Mouse (Mus musculus) midbrain, embryonic 12.5 days (tissue): ENCODE data around the gene Crebbp. TPM values are rescaled to one million over a fixed set of nuclear protein-coding genes. Genes with fewer than 3 reads are reported as not detected.
"Not testable (repeated sequence)": the region's sequence is repeated elsewhere in the genome, so short reads cannot be mapped to it uniquely, and the experiment has no call there.

ENCODE experiments used
- ATAC-seq: fragments of 200-750 bp; cut with Nextera tagmentation; 2 replicates; pipeline ENCODE4 v1.8.0; 2017; ENCODE audit warnings: low read depth, moderate TSS enrichment, moderate library complexity; ENCODE audit not compliant: low FRiP score
- H3K27ac ChIP-seq: fragments of 300-500 bp; sonication (generic); replicated peaks from 2 replicates; pipeline ENCODE4 v1.5.1; 2016; ENCODE audit warnings: mild to moderate bottlenecking
- H3K27me3 ChIP-seq: fragments of 300-500 bp; sonication (generic); 2 replicates; pipeline ENCODE4 v1.6.1; 2016; ENCODE audit warnings: mild to moderate bottlenecking
- H3K36me3 ChIP-seq: fragments of 300-500 bp; sonication (generic); 2 replicates; pipeline ENCODE4 v1.6.1; 2016
- H3K4me1 ChIP-seq: fragments of 300-500 bp; sonication (generic); 2 replicates; pipeline ENCODE4 v1.6.1; 2016
- H3K4me2 ChIP-seq: fragments of 300-500 bp; sonication (generic); replicated peaks from 2 replicates; pipeline ENCODE4 v1.6.1; 2016; ENCODE audit warnings: mild to moderate bottlenecking, moderate library complexity
- H3K4me3 ChIP-seq: fragments of 300-500 bp; sonication (generic); 2 replicates; pipeline ENCODE4 v1.5.1; 2016; ENCODE audit warnings: mild to moderate bottlenecking
- H3K9ac ChIP-seq: fragments of 300-500 bp; sonication (generic); replicated peaks from 2 replicates; pipeline ENCODE4 v1.6.1; 2016; ENCODE audit warnings: mild to moderate bottlenecking, moderate library complexity
- H3K9me3 ChIP-seq: fragments of 300-500 bp; sonication (generic); 2 replicates; pipeline ENCODE4 v1.6.1; 2016; ENCODE audit warnings: mild to moderate bottlenecking
- WGBS: fragments of 180-500 bp; shearing (Covaris S2); methylation state at CpG from one replicate; pipeline ENCODE4 v1.1.7; 2016; 5-methylcytosine and 5-hydroxymethylcytosine counted together
- polyA plus RNA-seq: library from polyadenylated mRNA; unstranded; fragments of >200 nt; fragmentation: Nextera tagmentation; extraction: Ambion mirVana; gene quantifications from 2 replicates; pipeline ENCODE4 v1.2.1, GENCODE M21; 2016

Crebbp gene
- 39.9 and 41.3 TPM in 2 replicates for polyA plus RNA-seq

- Histone ChIP-seq H3K27ac (peak within 1 kb of the TSS; percentile 96), H3K4me3 (peak within 1 kb of the TSS; percentile 89), H3K4me2 (peak within 1 kb of the TSS; percentile 82), H3K36me3 (no peaks in the 10 kb centered on the region), H3K9ac (peak within 1 kb of the TSS; percentile 92), H3K9me3 (no peaks in the 10 kb centered on the region), H3K27me3 (peaks cover 15% of the 10 kb centered on the region), H3K4me1 (peaks cover 22% of the 10 kb centered on the region)
- ATAC-seq = peak; percentile 91
- under 1% methylated on average over 52 of the region's 92 CpGs for WGBS
These were observed at the start of gene Crebbp for GRCm38 (mm10) chr16:4213799-4214551. Crebbp (minus strand) TSS chr16:4213997.

- Histone ChIP-seq H3K36me3 (no peaks in the 10 kb centered on the region), H3K9me3 (no peaks in the 10 kb centered on the region), H3K4me1 (peaks cover 8% of the 10 kb centered on the region), H3K27ac (no peak overlapping the region), H3K4me3 (no peak overlapping the region), H3K9ac (no peak overlapping the region), H3K4me2 (no peak overlapping the region), H3K27me3 (peaks cover 5% of the 10 kb centered on the region)
- no peak for ATAC-seq
- 74% methylated on average over 3 of the region's 3 CpGs for WGBS
These were observed 49.7 kb upstream of the Crebbp start for GRCm38 (mm10) chr16:4263486-4263885.

GRCm38 (mm10) chr16:4257546-4257945 lies 43.7 kb upstream of the Crebbp start:
- H3K4me3 ChIP-seq = no peak overlapping the region
- no peaks in the 10 kb centered on the region for H3K9me3 ChIP-seq
- no peaks in the 10 kb centered on the region for H3K27me3 ChIP-seq
- no peaks in the 10 kb centered on the region for H3K4me1 ChIP-seq
- no peak for ATAC-seq
- H3K9ac ChIP-seq = no peak overlapping the region
- no peak overlapping the region for H3K27ac ChIP-seq
- H3K36me3 ChIP-seq = no peaks in the 10 kb centered on the region
- 92% methylated on average over 2 of the region's 2 CpGs for WGBS
- H3K4me2 ChIP-seq = no peak overlapping the region

- H3K36me3 ChIP-seq = no peaks in the 10 kb centered on the region
- H3K27me3 ChIP-seq = no peaks in the 10 kb centered on the region
- H3K4me2 ChIP-seq = no peak overlapping the region
- H3K27ac ChIP-seq = no peak overlapping the region
- H3K4me3 ChIP-seq = no peak overlapping the region
- H3K4me1 ChIP-seq = no peaks in the 10 kb centered on the region
- no peak overlapping the region for H3K9ac ChIP-seq
- ATAC-seq = no peak
- peaks cover 7% of the 10 kb centered on the region; the same call in 1 of the 2 replicates for H3K9me3 ChIP-seq
- 93% methylated on average over 3 of the region's 3 CpGs for WGBS
These were observed 35.0 kb upstream of the Crebbp start for GRCm38 (mm10) chr16:4248791-4249190.

GRCm38 (mm10) chr16:4245241-4245640 lies 31.4 kb upstream of the Crebbp start:
- WGBS = 79% methylated on average over 1 of the region's 1 CpGs
- not testable (repeated sequence) for H3K9me3 ChIP-seq, H3K9ac ChIP-seq, H3K4me1 ChIP-seq, H3K4me3 ChIP-seq, H3K27me3 ChIP-seq, H3K27ac ChIP-seq, ATAC-seq, H3K4me2 ChIP-seq, H3K36me3 ChIP-seq

GRCm38 (mm10) chr16:4236131-4236530 lies 22.3 kb upstream of the Crebbp start:
- H3K4me2 ChIP-seq = no peak overlapping the region

GRCm38 (mm10) chr16:4235587-4235986 lies 21.8 kb upstream of the Crebbp start:
- Histone ChIP-seq H3K36me3 (no peaks in the 10 kb centered on the region), H3K4me1 (no peaks in the 10 kb centered on the region), H3K9ac (no peak overlapping the region), H3K4me2 (no peak overlapping the region), H3K27ac (no peak overlapping the region), H3K27me3 (no peaks in the 10 kb centered on the region), H3K9me3 (no peaks in the 10 kb centered on the region), H3K4me3 (no peak overlapping the region)
- no peak for ATAC-seq

More at GRCm38 (mm10) chr16:4236131-4236530, 22.3 kb upstream of the Crebbp start:
- Histone ChIP-seq H3K9me3 (no peaks in the 10 kb centered on the region), H3K4me3 (no peak overlapping the region), H3K27ac (no peak overlapping the region), H3K9ac (no peak overlapping the region), H3K27me3 (no peaks in the 10 kb centered on the region), H3K36me3 (no peaks in the 10 kb centered on the region), H3K4me1 (no peaks in the 10 kb centered on the region)
- ATAC-seq = no peak
- 89% methylated on average over 4 of the region's 4 CpGs for WGBS

- no peak overlapping the region for H3K27ac ChIP-seq
- no peaks in the 10 kb centered on the region for H3K9me3 ChIP-seq
- H3K4me3 ChIP-seq = no peak overlapping the region
- H3K36me3 ChIP-seq = no peaks in the 10 kb centered on the region
- no peaks in the 10 kb centered on the region for H3K4me1 ChIP-seq
- H3K4me2 ChIP-seq = no peak overlapping the region
- 88% methylated on average over 2 of the region's 2 CpGs for WGBS
- no peak for ATAC-seq
- no peaks in the 10 kb centered on the region for H3K27me3 ChIP-seq
- no peak overlapping the region for H3K9ac ChIP-seq
These were observed 12.0 kb upstream of the Crebbp start for GRCm38 (mm10) chr16:4225841-4226240.

GRCm38 (mm10) chr16:4214631-4215240 lies 939 bp upstream of the Crebbp start:
- 33% methylated on average over 10 of the region's 10 CpGs for WGBS
- H3K4me2 ChIP-seq = peak overlapping the region; percentile 82
- peak overlapping the region; percentile 83 for H3K9ac ChIP-seq
- no peaks in the 10 kb centered on the region for H3K9me3 ChIP-seq
- peaks cover 15% of the 10 kb centered on the region for H3K27me3 ChIP-seq
- peak; percentile 28; the same call in 1 of the 2 replicates for ATAC-seq
- peak overlapping the region; percentile 89 for H3K4me3 ChIP-seq
- peaks cover 22% of the 10 kb centered on the region for H3K4me1 ChIP-seq
- peak overlapping the region; percentile 96; the same call in 1 of the 2 replicates for H3K27ac ChIP-seq
- H3K36me3 ChIP-seq = no peaks in the 10 kb centered on the region

- peak overlapping the region; percentile 96 for H3K27ac ChIP-seq
- H3K9ac ChIP-seq = peak overlapping the region; percentile 92
- 0 out of 2 replicates have a peak, but pooled peaks cover 2% of the 10 kb centered on the region for H3K36me3 ChIP-seq
- under 1% methylated on average over 77 of the region's 128 CpGs for WGBS
- H3K4me3 ChIP-seq = peak overlapping the region; percentile 89
- no peaks in the 10 kb centered on the region for H3K9me3 ChIP-seq
- peaks cover 15% of the 10 kb centered on the region for H3K27me3 ChIP-seq
- peaks cover 22% of the 10 kb centered on the region for H3K4me1 ChIP-seq
- ATAC-seq = peak; percentile 64
- H3K4me2 ChIP-seq = peak overlapping the region; percentile 76
These were observed 616 bp downstream of the Crebbp start for GRCm38 (mm10) chr16:4212963-4213798.

GRCm38 (mm10) chr16:4212167-4212962 lies 1.4 kb downstream of the Crebbp start:
- Histone ChIP-seq H3K4me1 (peaks cover 22% of the 10 kb centered on the region), H3K27ac (peak overlapping the region; percentile 96; the same call in 1 of the 2 replicates), H3K36me3 (0 out of 2 replicates have a peak, but pooled peaks cover 3% of the 10 kb centered on the region), H3K9ac (peak overlapping the region; percentile 92), H3K27me3 (peaks cover 15% of the 10 kb centered on the region), H3K9me3 (no peaks in the 10 kb centered on the region), H3K4me2 (peak overlapping the region; percentile 76), H3K4me3 (peak overlapping the region; percentile 89)
- no peak; the same call in 1 of the 2 replicates for ATAC-seq
- 10% methylated on average over 23 of the region's 23 CpGs for WGBS
